Mouse (Mus musculus) liver, adult 2 months (tissue): ENCODE results near the gene Jmjd6.

ENCODE experiments used
- CTCF ChIP-seq: fragments of 200-500 bp; IDR thresholded peaks from 2 replicates; pipeline ENCODE4 v1.5.1; 2011; ENCODE audit warnings: low read depth, low read length, control low read depth
- POLR2A ChIP-seq: fragments of 200-500 bp; IDR thresholded peaks from 2 replicates; pipeline ENCODE4 v1.6.1; 2011; ENCODE audit warnings: low read length, control low read depth; ENCODE audit not compliant: insufficient read depth; ENCODE audit errors: extremely low read depth

DNA sequence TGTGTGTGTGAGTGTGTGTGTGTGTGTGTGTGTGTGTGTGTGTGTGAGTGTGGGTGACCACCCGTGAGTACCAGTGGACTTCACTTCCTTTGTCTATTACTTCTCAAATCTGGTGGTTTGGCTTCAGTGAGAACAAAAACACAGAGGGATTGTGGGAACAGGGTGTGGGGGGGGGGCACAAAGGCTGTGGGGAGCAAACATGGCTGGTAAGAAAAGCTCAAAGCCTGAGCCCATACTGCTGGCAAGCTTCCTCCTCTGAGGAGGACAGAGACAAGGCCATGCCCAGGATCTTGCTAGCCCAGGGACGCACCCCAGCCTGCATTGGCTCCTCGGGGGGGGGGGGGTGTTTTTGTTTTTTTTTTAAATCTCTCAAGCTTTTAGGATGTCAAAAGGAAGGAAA is 35.7 kb downstream of the Jmjd6 start:
- no peak for TF ChIP-seq CTCF
- TF ChIP-seq POLR2A = no peak
